Mouse (Mus musculus): ENCODE measurements around the gene Faap20. TPM values are rescaled to one million over a fixed set of nuclear protein-coding genes. Genes with fewer than 3 reads are reported as not detected.

Gene Faap20
- 23.1 and 24.7 TPM in 2 replicates for polyA plus RNA-seq (2015; fragmentation: Nextera tagmentation; extraction: Ambion mirVana)

DNA sequence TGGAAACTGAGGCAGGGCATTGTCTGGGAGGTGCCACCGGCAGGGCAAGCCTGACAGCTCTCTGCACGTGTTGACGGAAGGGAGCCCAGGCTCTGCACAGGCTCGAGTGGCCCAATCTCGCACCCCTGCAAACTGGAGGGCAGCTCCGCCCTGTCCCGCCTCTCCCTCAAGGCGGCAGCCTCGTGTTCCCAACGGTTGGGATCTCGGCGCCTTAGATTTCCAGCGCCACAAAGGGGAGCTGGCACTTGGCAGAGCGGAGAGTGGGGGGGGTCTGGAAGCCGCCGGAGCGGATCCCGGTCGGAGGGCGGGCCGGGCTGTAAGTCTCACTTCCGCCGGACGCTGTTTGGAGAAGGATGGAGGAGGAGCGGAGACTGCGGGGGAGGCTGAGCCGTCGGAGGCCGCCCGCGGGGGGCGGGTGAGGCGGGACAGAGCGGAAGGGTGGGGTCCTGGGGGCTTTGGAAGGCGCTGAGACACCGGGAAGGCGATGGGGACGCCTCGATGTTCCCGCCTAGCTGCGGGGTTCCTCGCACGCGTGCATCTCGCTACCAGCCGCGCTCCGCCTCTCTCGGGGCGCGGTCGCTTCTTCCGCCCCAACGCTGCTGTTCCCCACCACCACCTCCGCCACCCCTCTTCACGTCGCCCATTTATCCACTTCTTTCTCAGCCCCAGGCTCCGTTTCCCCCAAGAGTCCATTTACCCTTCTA lies at the start of gene Faap20:
Gene Faap20, plus strand, starts transcription at position 155 of the 704 bp plus-strand sequence.
- no peak for TF ChIP-seq EP300 (IDR thresholded peaks at IDR 0.05; ENCODE audit: low read depth)
- no peak for TF ChIP-seq CTCF (IDR thresholded peaks at IDR 0.05; ENCODE audit: low read depth)
- H3K36me3 ChIP-seq (replicated peaks; ENCODE audit: insufficient read depth, low read length) = no peaks in the 10 kb centered on the region
- H3K9ac ChIP-seq (replicated peaks) = peak within 1 kb of the TSS; percentile 75
- ATAC-seq (peak; percentile 86), DNase-seq (peak; percentile 85)
- peaks cover 26% of the 10 kb centered on the region for H3K4me1 ChIP-seq (ENCODE audit: insufficient read depth)
- peak within 1 kb of the TSS; percentile 96 for H3K4me2 ChIP-seq (ENCODE audit: low read depth, low read length)
- H3K4me3 ChIP-seq (ENCODE audit: low read depth, low read length) = peak within 1 kb of the TSS; percentile 68
- no peaks in the 10 kb centered on the region for H3K27me3 ChIP-seq (ENCODE audit: insufficient read depth, low read length)
- peak within 1 kb of the TSS; percentile 97 for H3K27ac ChIP-seq (ENCODE audit: low read depth)
- WGBS (ENCODE audit: insufficient replicate concordance) = 4% methylated on average over 28 of the region's 58 CpGs
- H3K9me3 ChIP-seq (ENCODE audit: low read length) = no peaks in the 10 kb centered on the region

DNA sequence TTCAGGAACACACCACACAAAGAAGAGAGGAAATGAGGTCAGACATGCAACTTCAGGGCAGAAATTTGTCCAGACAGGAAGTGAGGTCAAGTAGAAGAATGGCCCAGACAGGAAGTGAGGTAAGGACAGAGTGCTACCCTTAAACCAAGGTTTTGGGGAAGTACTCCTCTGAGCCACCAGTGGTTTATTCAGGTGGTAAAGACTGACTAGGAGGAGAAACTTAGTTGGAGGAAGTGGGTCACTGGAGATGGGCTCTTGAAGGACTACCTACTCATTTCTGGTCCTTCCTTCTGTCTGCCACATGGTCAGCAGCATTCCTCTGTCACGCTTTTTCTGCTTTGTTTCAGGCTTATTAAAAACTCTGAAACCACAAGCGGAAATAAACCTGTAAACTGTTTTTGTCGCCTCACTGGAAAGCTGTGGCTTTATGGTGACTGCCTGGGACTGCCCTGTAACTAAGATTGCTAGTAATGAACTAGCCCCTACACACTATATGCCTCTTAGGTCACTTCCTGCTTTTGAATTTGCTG lies 48.7 kb upstream of the Faap20 start:
- Histone ChIP-seq H3K9me3 (ENCODE audit: low read length) (no peaks in the 10 kb centered on the region), H3K4me1 (ENCODE audit: insufficient read depth) (peaks cover 55% of the 10 kb centered on the region), H3K27me3 (ENCODE audit: insufficient read depth, low read length) (no peaks in the 10 kb centered on the region), H3K4me3 (ENCODE audit: low read depth, low read length) (no peak overlapping the region), H3K36me3 (replicated peaks; ENCODE audit: insufficient read depth, low read length) (no peaks in the 10 kb centered on the region), H3K4me2 (ENCODE audit: low read depth, low read length) (no peak overlapping the region), H3K27ac (ENCODE audit: low read depth) (peak overlapping the region; percentile 75), H3K9ac (replicated peaks) (no peak overlapping the region)
- no peak for DNase-seq
- 37% methylated on average over 3 of the region's 3 CpGs for whole genome bisulfite sequencing (ENCODE audit: insufficient replicate concordance)
- ATAC-seq = peak; percentile 55
- TF ChIP-seq CTCF (IDR thresholded peaks at IDR 0.05; ENCODE audit: low read depth) = no peak
- no peak for TF ChIP-seq EP300 (IDR thresholded peaks at IDR 0.05; ENCODE audit: low read depth)

DNA sequence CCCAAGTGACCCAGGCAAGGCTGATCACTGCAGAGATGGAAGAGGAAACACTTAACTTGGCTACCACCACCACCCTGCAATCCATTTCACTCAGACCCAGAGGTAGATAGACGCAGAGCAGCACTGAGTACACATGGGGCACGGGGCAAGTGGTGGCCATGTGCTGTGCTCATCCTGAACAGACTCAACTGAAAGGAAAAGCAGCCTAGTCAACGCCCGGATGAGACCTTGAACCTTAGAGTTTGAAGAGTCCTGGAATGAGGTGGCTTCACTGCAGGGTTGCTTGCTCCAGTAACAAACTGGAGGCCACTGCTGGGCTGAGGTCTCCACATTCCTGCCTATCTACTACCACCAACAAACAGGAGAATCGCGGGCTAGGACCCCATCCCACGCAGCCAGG lies 47.8 kb upstream of the Faap20 start:
- H3K4me2 ChIP-seq (ENCODE audit: low read depth, low read length) = peak overlapping the region; percentile 38; the same call in 1 of the 2 replicates
- peak; percentile 52 for ATAC-seq

DNA sequence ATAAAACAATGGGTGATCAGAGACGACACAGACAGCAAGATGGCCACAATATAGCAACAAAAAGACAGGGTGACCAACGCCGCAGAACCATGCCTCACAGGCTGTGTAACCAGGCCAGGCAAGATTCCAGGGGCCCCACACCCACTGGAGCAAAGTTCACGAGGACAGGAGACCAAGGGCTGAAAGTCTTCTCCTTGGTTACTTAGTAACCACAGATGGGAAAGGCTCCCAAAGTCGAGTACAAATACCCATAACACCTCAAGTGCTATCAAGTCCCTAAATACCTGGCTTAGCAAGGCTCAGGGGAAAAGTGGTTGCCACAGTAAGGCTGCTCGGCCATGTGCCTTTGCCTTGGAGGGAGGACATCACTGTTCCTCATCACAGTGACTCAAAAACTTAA lies 43.7 kb upstream of the Faap20 start:
- Histone ChIP-seq H3K4me3 (ENCODE audit: low read depth, low read length) (no peak overlapping the region), H3K27me3 (ENCODE audit: insufficient read depth, low read length) (no peaks in the 10 kb centered on the region), H3K4me1 (ENCODE audit: insufficient read depth) (peaks cover 66% of the 10 kb centered on the region), H3K9ac (replicated peaks) (no peak overlapping the region), H3K4me2 (ENCODE audit: low read depth, low read length) (peak overlapping the region; percentile 39; the same call in 1 of the 2 replicates), H3K27ac (ENCODE audit: low read depth) (peak overlapping the region; percentile 83), H3K36me3 (replicated peaks; ENCODE audit: insufficient read depth, low read length) (no peaks in the 10 kb centered on the region), H3K9me3 (ENCODE audit: low read length) (no peaks in the 10 kb centered on the region)
- DNase-seq (peak; percentile 75), ATAC-seq (peak; percentile 78)
- TF ChIP-seq CTCF (IDR thresholded peaks at IDR 0.05; ENCODE audit: low read depth) (no peak), EP300 (IDR thresholded peaks at IDR 0.05; ENCODE audit: low read depth) (no peak)
- 52% methylated on average over 6 of the region's 6 CpGs for WGBS (ENCODE audit: insufficient replicate concordance)

More for the DNA sequence above, 47.8 kb upstream of the Faap20 start:
- TF ChIP-seq EP300 (IDR thresholded peaks at IDR 0.05; ENCODE audit: low read depth) = no peak
- no peak for TF ChIP-seq CTCF (IDR thresholded peaks at IDR 0.05; ENCODE audit: low read depth)
- Histone ChIP-seq H3K27ac (ENCODE audit: low read depth) (peak overlapping the region; percentile 75), H3K4me3 (ENCODE audit: low read depth, low read length) (no peak overlapping the region), H3K4me1 (ENCODE audit: insufficient read depth) (peaks cover 62% of the 10 kb centered on the region), H3K9me3 (ENCODE audit: low read length) (no peaks in the 10 kb centered on the region), H3K27me3 (ENCODE audit: insufficient read depth, low read length) (no peaks in the 10 kb centered on the region), H3K9ac (replicated peaks) (no peak overlapping the region), H3K36me3 (replicated peaks; ENCODE audit: insufficient read depth, low read length) (no peaks in the 10 kb centered on the region)
- WGBS (ENCODE audit: insufficient replicate concordance) = 60% methylated on average over 7 of the region's 7 CpGs
- no peak for DNase-seq

DNA sequence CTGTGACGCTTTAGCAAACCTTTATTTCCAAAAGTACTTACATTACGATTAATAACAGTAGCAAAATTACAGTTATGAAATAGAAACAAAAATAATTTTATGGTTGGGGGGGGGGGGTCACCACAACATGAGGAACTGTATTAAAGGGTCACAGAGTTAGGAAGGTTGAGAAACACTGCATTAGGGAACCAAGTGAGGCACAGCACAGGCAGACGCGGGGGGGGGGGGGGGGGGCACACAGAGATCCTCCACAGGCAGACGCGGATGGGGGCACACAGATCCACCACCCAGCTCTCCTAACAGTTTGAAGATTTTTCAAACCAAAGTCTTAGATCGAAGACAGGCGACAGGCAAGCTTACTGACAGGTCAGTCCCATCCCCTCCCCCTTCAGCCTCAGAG lies 43.1 kb upstream of the Faap20 start:
- H3K4me2 ChIP-seq (ENCODE audit: low read depth, low read length) = peak overlapping the region; percentile 39; the same call in 1 of the 2 replicates
- no peak overlapping the region for H3K9ac ChIP-seq (replicated peaks)
- no peak for TF ChIP-seq EP300 (IDR thresholded peaks at IDR 0.05; ENCODE audit: low read depth)
- TF ChIP-seq CTCF (IDR thresholded peaks at IDR 0.05; ENCODE audit: low read depth) = no peak
- no peak overlapping the region for H3K4me3 ChIP-seq (ENCODE audit: low read depth, low read length)
- no peaks in the 10 kb centered on the region for H3K27me3 ChIP-seq (ENCODE audit: insufficient read depth, low read length)
- peaks cover 60% of the 10 kb centered on the region for H3K4me1 ChIP-seq (ENCODE audit: insufficient read depth)
- H3K27ac ChIP-seq (ENCODE audit: low read depth) = peak overlapping the region; percentile 83
- no peaks in the 10 kb centered on the region for H3K9me3 ChIP-seq (ENCODE audit: low read length)
- no peaks in the 10 kb centered on the region; the same call in 1 of the 2 replicates for H3K36me3 ChIP-seq (replicated peaks; ENCODE audit: insufficient read depth, low read length)
- WGBS (ENCODE audit: insufficient replicate concordance) = 48% methylated on average over 8 of the region's 8 CpGs
- DNase-seq = no peak
- no peak for ATAC-seq

DNA sequence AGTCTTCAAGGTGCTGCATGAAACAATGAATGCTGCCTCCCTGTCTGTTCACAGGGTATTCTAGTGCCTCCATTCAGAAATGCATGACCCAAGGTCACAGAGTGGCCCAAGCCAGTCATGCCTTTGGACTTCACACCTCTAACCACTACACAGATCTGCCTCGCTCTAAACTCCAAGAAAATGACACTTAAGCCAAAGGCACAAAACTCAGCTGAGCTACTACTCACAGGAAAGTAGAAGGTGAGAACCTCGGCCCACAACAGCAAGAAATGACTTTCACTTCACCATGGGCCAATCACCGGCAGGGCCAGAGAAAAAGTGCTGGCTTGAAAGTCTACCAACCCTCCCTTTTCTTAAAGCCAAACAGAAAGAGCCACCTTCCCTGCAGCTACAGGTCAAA lies 41.8 kb upstream of the Faap20 start:
- Histone ChIP-seq H3K4me2 (ENCODE audit: low read depth, low read length) (no peak overlapping the region), H3K9me3 (ENCODE audit: low read length) (no peaks in the 10 kb centered on the region), H3K36me3 (replicated peaks; ENCODE audit: insufficient read depth, low read length) (no peaks in the 10 kb centered on the region; the same call in 1 of the 2 replicates), H3K4me1 (ENCODE audit: insufficient read depth) (peaks cover 47% of the 10 kb centered on the region), H3K27ac (ENCODE audit: low read depth) (peak overlapping the region; percentile 36), H3K27me3 (ENCODE audit: insufficient read depth, low read length) (no peaks in the 10 kb centered on the region), H3K9ac (replicated peaks) (no peak overlapping the region), H3K4me3 (ENCODE audit: low read depth, low read length) (no peak overlapping the region)
- TF ChIP-seq EP300 (IDR thresholded peaks at IDR 0.05; ENCODE audit: low read depth) (no peak), CTCF (IDR thresholded peaks at IDR 0.05; ENCODE audit: low read depth) (no peak)
- no peak for ATAC-seq
- 49% methylated on average over 3 of the region's 3 CpGs for WGBS (ENCODE audit: insufficient replicate concordance)
- no peak for DNase-seq
